Mouse (Mus musculus) heart, postnatal 10 days (tissue): ENCODE data around the gene Esf1. TPM values are rescaled to one million over a fixed set of nuclear protein-coding genes. Genes with fewer than 3 reads are reported as not detected.
A peak's percentile ranks its signal among the peaks of the same experiment; 100 is the strongest.
"Not testable (repeated sequence)": the region's sequence is repeated elsewhere in the genome, so short reads cannot be mapped to it uniquely, and the experiment has no call there.

ENCODE experiments used
- DNase-seq, 2 experiments: peaks; one replicate each; pipeline ENCODE4 v3.0.0; 2021
- intact Hi-C: fragments of 180-260 bp; cut with DNase I; formaldehyde crosslinking; loops from one replicate; pipeline ENCODE4 v1.15.1; 2025
- total RNA-seq, 2 experiments: library from RNA; stranded (reverse); gene quantifications; 2 replicates each; pipeline ENCODE4 v1.2.3; 2021

The Esf1 gene
- 10 to 100 TPM; 14.8 to 15.3 TPM for total RNA-seq

- intact Hi-C loops: loop anchor here (5.0 kb wide), 2 partner anchors 103 to 227 kb away; partner anchors contain the start of genes Macrod2 and Tasp1
- DNase-seq: peak; percentile 98
These were observed at the start of gene Esf1, which contains the start of gene Ndufaf5 for GRCm38 (mm10) chr2:140170127-140170802. Gene Esf1, minus strand, starts transcription at chr2:140170564. Gene Ndufaf5, plus strand, starts transcription at chr2:140170649.

- no peak for DNase-seq
- intact Hi-C loops: no loop called here
These were observed 45.6 kb upstream of the Esf1 start for GRCm38 (mm10) chr2:140215965-140216364.

- DNase-seq: no peak
- intact Hi-C loops: no loop called here
These were observed 45.1 kb upstream of the Esf1 start for GRCm38 (mm10) chr2:140215415-140215814.

GRCm38 (mm10) chr2:140214519-140215027, 44.2 kb upstream of the Esf1 start:
- intact Hi-C loops: no loop called here

GRCm38 (mm10) chr2:140203756-140204155, 33.4 kb upstream of the Esf1 start:
- intact Hi-C loops: loop anchor here (5.0 kb wide), 1 partner anchor 224 kb away; no protein-coding TSS in a partner anchor
- no peak for DNase-seq

More at GRCm38 (mm10) chr2:140214519-140215027, 44.2 kb upstream of the Esf1 start:
- DNase-seq: no peak

- intact Hi-C loops: loop anchor here (5.0 kb wide), 1 partner anchor 225 kb away; no protein-coding TSS in a partner anchor
- peak; percentile 25 to 38 for DNase-seq
These were observed 32.2 kb upstream of the Esf1 start for GRCm38 (mm10) chr2:140202573-140202972.

GRCm38 (mm10) chr2:140200713-140201112, 30.3 kb upstream of the Esf1 start:
- intact Hi-C loops: loop anchor here (5.0 kb wide), 1 partner anchor 227 kb away; no protein-coding TSS in a partner anchor
- peak in 1 of 2 experiments; percentile 13 for DNase-seq

- DNase-seq, intact Hi-C loops: not testable (repeated sequence)
These were observed 15.4 kb upstream of the Esf1 start for GRCm38 (mm10) chr2:140185685-140186210.

GRCm38 (mm10) chr2:140170803-140171553, 614 bp upstream of the Esf1 start:
- no peak for DNase-seq
- intact Hi-C loops: loop anchor here (5.0 kb wide), 2 partner anchors 104 to 226 kb away; partner anchors contain the start of genes Macrod2 and Tasp1

- DNase-seq: no peak
- intact Hi-C loops: no loop called here
These were observed 1.3 kb downstream of the Esf1 start for GRCm38 (mm10) chr2:140169057-140169456.

GRCm38 (mm10) chr2:140163351-140163854, 7.0 kb downstream of the Esf1 start:
- intact Hi-C loops: loop anchor here (1.0 kb wide), 1 partner anchor 15 kb away; no protein-coding TSS in a partner anchor
- DNase-seq: no peak

- intact Hi-C loops: loop anchor here (2.0 to 5.0 kb wide), 3 partner anchors 382 to 778 kb away; no protein-coding TSS in a partner anchor
- DNase-seq: peak in 1 of 2 experiments; percentile 3
These were observed 11.1 kb downstream of the Esf1 start for GRCm38 (mm10) chr2:140159186-140159730.

- DNase-seq, intact Hi-C loops: not testable (repeated sequence)
These were observed 18.6 kb downstream of the Esf1 start, which contains the start of gene Gm17374 for GRCm38 (mm10) chr2:140151743-140152142. Gene Gm17374, plus strand, starts transcription at chr2:140152043.

- intact Hi-C loops: no loop called here
- DNase-seq: no peak
These were observed 44.8 kb downstream of the Esf1 start for GRCm38 (mm10) chr2:140125516-140125915.

GRCm38 (mm10) chr2:140113851-140114250, 56.5 kb downstream of the Esf1 start:
- no peak for DNase-seq
- intact Hi-C loops: no loop called here

- intact Hi-C loops: no loop called here
- DNase-seq: no peak
These were observed 61.4 kb downstream of the Esf1 start for GRCm38 (mm10) chr2:140108945-140109344.

GRCm38 (mm10) chr2:140107641-140108040, 62.7 kb downstream of the Esf1 start:
- intact Hi-C loops: no loop called here
- DNase-seq: no peak

- DNase-seq: no peak
- intact Hi-C loops: no loop called here
These were observed 65.4 kb downstream of the Esf1 start for GRCm38 (mm10) chr2:140104951-140105350.

- no peak for DNase-seq
- intact Hi-C loops: no loop called here
These were observed 69.6 kb downstream of the Esf1 start for GRCm38 (mm10) chr2:140100551-140101474.
